Mouse (Mus musculus): ENCODE data around the gene Csdc2. TPM values are rescaled to one million over a fixed set of nuclear protein-coding genes. Genes with fewer than 3 reads are reported as not detected.
A peak's percentile ranks its signal among the peaks of the same experiment; 100 is the strongest.

Gene Csdc2
- polyA plus RNA-seq, 1 experiment from 2014 or later: 72.8 TPM

- WGBS: 93% methylated on average over 5 of the region's 5 CpGs
- ATAC-seq: no peak
Observed at GRCm38 (mm10) chr15:81919062-81919461, 17.5 kb upstream of the Csdc2 start.

GRCm38 (mm10) chr15:81920546-81921217, 15.9 kb upstream of the Csdc2 start:
- no peak for ATAC-seq
- Histone ChIP-seq H3K9ac (ENCODE audit: low read length) (no peak overlapping the region), H3K4me3 (ENCODE audit: low read depth, low read length) (no peak overlapping the region), H3K4me2 (ENCODE audit: low read length) (no peak overlapping the region), H3K9me3 (replicated peaks; ENCODE audit: control insufficient read depth, low read length) (no peaks in the 10 kb centered on the region), H3K27me3 (replicated peaks; ENCODE audit: control insufficient read depth, insufficient read depth, low read length) (no peaks in the 10 kb centered on the region), H3K36me3 (ENCODE audit: control insufficient read depth, insufficient read depth, low read length) (peaks cover 40% of the 10 kb centered on the region), H3K27ac (ENCODE audit: low read depth, low read length) (no peak overlapping the region), H3K4me1 (ENCODE audit: control insufficient read depth, insufficient read depth, low read length) (peaks cover 13% of the 10 kb centered on the region)
- DNase-seq (ENCODE audit: low spot score): no peak
- WGBS: 85% methylated on average over 10 of the region's 10 CpGs

More at GRCm38 (mm10) chr15:81919062-81919461, 17.5 kb upstream of the Csdc2 start:
- Histone ChIP-seq H3K4me1 (ENCODE audit: control insufficient read depth, insufficient read depth, low read length) (no peaks in the 10 kb centered on the region), H3K9ac (ENCODE audit: low read length) (no peak overlapping the region), H3K9me3 (replicated peaks; ENCODE audit: control insufficient read depth, low read length) (no peaks in the 10 kb centered on the region), H3K4me3 (ENCODE audit: low read depth, low read length) (no peak overlapping the region), H3K27me3 (replicated peaks; ENCODE audit: control insufficient read depth, insufficient read depth, low read length) (no peaks in the 10 kb centered on the region), H3K36me3 (ENCODE audit: control insufficient read depth, insufficient read depth, low read length) (peaks cover 56% of the 10 kb centered on the region), H3K27ac (ENCODE audit: low read depth, low read length) (no peak overlapping the region), H3K4me2 (ENCODE audit: low read length) (no peak overlapping the region)
- no peak for DNase-seq (ENCODE audit: low spot score)

GRCm38 (mm10) chr15:81921255-81921654, 15.3 kb upstream of the Csdc2 start:
- no peaks in the 10 kb centered on the region for H3K27me3 ChIP-seq (replicated peaks; ENCODE audit: control insufficient read depth, insufficient read depth, low read length)
- WGBS: 65% methylated on average over 5 of the region's 5 CpGs
- H3K4me3 ChIP-seq (ENCODE audit: low read depth, low read length): no peak overlapping the region
- ATAC-seq (no peak), DNase-seq (ENCODE audit: low spot score) (no peak)
- no peaks in the 10 kb centered on the region for H3K9me3 ChIP-seq (replicated peaks; ENCODE audit: control insufficient read depth, low read length)
- H3K4me2 ChIP-seq (ENCODE audit: low read length): no peak overlapping the region
- H3K27ac ChIP-seq (ENCODE audit: low read depth, low read length): no peak overlapping the region
- peaks cover 34% of the 10 kb centered on the region for H3K36me3 ChIP-seq (ENCODE audit: control insufficient read depth, insufficient read depth, low read length)
- no peak overlapping the region for H3K9ac ChIP-seq (ENCODE audit: low read length)
- peaks cover 13% of the 10 kb centered on the region for H3K4me1 ChIP-seq (ENCODE audit: control insufficient read depth, insufficient read depth, low read length)

GRCm38 (mm10) chr15:81924933-81925332, 11.6 kb upstream of the Csdc2 start:
- WGBS: 83% methylated on average over 11 of the region's 11 CpGs
- Histone ChIP-seq H3K4me2 (ENCODE audit: low read length) (peak overlapping the region; percentile 91), H3K9me3 (replicated peaks; ENCODE audit: control insufficient read depth, low read length) (no peaks in the 10 kb centered on the region), H3K4me3 (ENCODE audit: low read depth, low read length) (peak overlapping the region; percentile 74), H3K27ac (ENCODE audit: low read depth, low read length) (no peak overlapping the region), H3K9ac (ENCODE audit: low read length) (peak overlapping the region; percentile 79), H3K36me3 (ENCODE audit: control insufficient read depth, insufficient read depth, low read length) (peaks cover 11% of the 10 kb centered on the region; the same call in 1 of the 2 replicates), H3K27me3 (replicated peaks; ENCODE audit: control insufficient read depth, insufficient read depth, low read length) (no peaks in the 10 kb centered on the region), H3K4me1 (ENCODE audit: control insufficient read depth, insufficient read depth, low read length) (peaks cover 17% of the 10 kb centered on the region)
- no peak for DNase-seq (ENCODE audit: low spot score)
- no peak for ATAC-seq

- no peaks in the 10 kb centered on the region for H3K9me3 ChIP-seq (replicated peaks; ENCODE audit: control insufficient read depth, low read length)
- H3K4me2 ChIP-seq (ENCODE audit: low read length): peak within 1 kb of the TSS; percentile 91
- H3K27ac ChIP-seq (ENCODE audit: low read depth, low read length): peak within 1 kb of the TSS; percentile 84
- WGBS: under 1% methylated on average over 52 of the region's 54 CpGs
- H3K36me3 ChIP-seq (ENCODE audit: control insufficient read depth, insufficient read depth, low read length): peaks cover 11% of the 10 kb centered on the region; the same call in 1 of the 2 replicates
- H3K4me3 ChIP-seq (ENCODE audit: low read depth, low read length): peak within 1 kb of the TSS; percentile 74
- H3K27me3 ChIP-seq (replicated peaks; ENCODE audit: control insufficient read depth, insufficient read depth, low read length): no peaks in the 10 kb centered on the region
- DNase-seq (ENCODE audit: low spot score): peak; percentile 99
- H3K4me1 ChIP-seq (ENCODE audit: control insufficient read depth, insufficient read depth, low read length): peaks cover 17% of the 10 kb centered on the region
- H3K9ac ChIP-seq (ENCODE audit: low read length): peak within 1 kb of the TSS; percentile 79
- ATAC-seq: peak; percentile 96
Observed at GRCm38 (mm10) chr15:81925760-81926445, 10.7 kb upstream of the Csdc2 start, which contains the start of gene Polr3h. Polr3h (minus strand) TSS chr15:81926240.

GRCm38 (mm10) chr15:81926446-81926822, 10.1 kb upstream of the Csdc2 start:
- Histone ChIP-seq H3K9ac (ENCODE audit: low read length) (peak overlapping the region; percentile 40), H3K4me3 (ENCODE audit: low read depth, low read length) (peak overlapping the region; percentile 74), H3K4me1 (ENCODE audit: control insufficient read depth, insufficient read depth, low read length) (peaks cover 17% of the 10 kb centered on the region), H3K27ac (ENCODE audit: low read depth, low read length) (peak overlapping the region; percentile 84), H3K27me3 (replicated peaks; ENCODE audit: control insufficient read depth, insufficient read depth, low read length) (no peaks in the 10 kb centered on the region), H3K4me2 (ENCODE audit: low read length) (peak overlapping the region; percentile 91), H3K9me3 (replicated peaks; ENCODE audit: control insufficient read depth, low read length) (no peaks in the 10 kb centered on the region), H3K36me3 (ENCODE audit: control insufficient read depth, insufficient read depth, low read length) (peaks cover 11% of the 10 kb centered on the region; the same call in 1 of the 2 replicates)
- DNase-seq (ENCODE audit: low spot score): no peak
- WGBS: 20% methylated on average over 9 of the region's 9 CpGs
- ATAC-seq: no peak; the same call in 1 of the 2 replicates

GRCm38 (mm10) chr15:81927741-81928140, 8.8 kb upstream of the Csdc2 start:
- H3K36me3 ChIP-seq (ENCODE audit: control insufficient read depth, insufficient read depth, low read length): peaks cover 4% of the 10 kb centered on the region; the same call in 1 of the 2 replicates
- peaks cover 17% of the 10 kb centered on the region for H3K4me1 ChIP-seq (ENCODE audit: control insufficient read depth, insufficient read depth, low read length)
- DNase-seq (ENCODE audit: low spot score) (peak; percentile 52), ATAC-seq (no peak)
- no peaks in the 10 kb centered on the region for H3K9me3 ChIP-seq (replicated peaks; ENCODE audit: control insufficient read depth, low read length)
- no peak overlapping the region for H3K4me2 ChIP-seq (ENCODE audit: low read length)
- H3K9ac ChIP-seq (ENCODE audit: low read length): no peak overlapping the region
- no peak overlapping the region for H3K4me3 ChIP-seq (ENCODE audit: low read depth, low read length)
- peak overlapping the region; percentile 84 for H3K27ac ChIP-seq (ENCODE audit: low read depth, low read length)
- no peaks in the 10 kb centered on the region for H3K27me3 ChIP-seq (replicated peaks; ENCODE audit: control insufficient read depth, insufficient read depth, low read length)
- 39% methylated on average over 4 of the region's 4 CpGs for WGBS

GRCm38 (mm10) chr15:81928277-81928676, 8.3 kb upstream of the Csdc2 start:
- Histone ChIP-seq H3K27me3 (replicated peaks; ENCODE audit: control insufficient read depth, insufficient read depth, low read length) (no peaks in the 10 kb centered on the region), H3K4me2 (ENCODE audit: low read length) (no peak overlapping the region; the same call in 1 of the 2 replicates), H3K4me1 (ENCODE audit: control insufficient read depth, insufficient read depth, low read length) (peaks cover 17% of the 10 kb centered on the region), H3K9me3 (replicated peaks; ENCODE audit: control insufficient read depth, low read length) (no peaks in the 10 kb centered on the region), H3K27ac (ENCODE audit: low read depth, low read length) (peak overlapping the region; percentile 75), H3K4me3 (ENCODE audit: low read depth, low read length) (no peak overlapping the region), H3K9ac (ENCODE audit: low read length) (no peak overlapping the region), H3K36me3 (ENCODE audit: control insufficient read depth, insufficient read depth, low read length) (peaks cover 2% of the 10 kb centered on the region; the same call in 1 of the 2 replicates)
- no peak for ATAC-seq
- WGBS: 19% methylated on average over 11 of the region's 11 CpGs
- peak; percentile 69 for DNase-seq (ENCODE audit: low spot score)
